Mouse (Mus musculus) lung, embryonic 14.5 days (tissue): ENCODE data around the gene Msx1. TPM values are rescaled to one million over a fixed set of nuclear protein-coding genes. Genes with fewer than 3 reads are reported as not detected.
"Not testable (repeated sequence)": the region's sequence is repeated elsewhere in the genome, so short reads cannot be mapped to it uniquely, and the experiment has no call there.

ENCODE experiments used
- ATAC-seq: fragments of 200-750 bp; cut with Nextera tagmentation; 2 replicates; pipeline ENCODE4 v1.8.0; 2017; ENCODE audit warnings: mild to moderate bottlenecking, moderate TSS enrichment, moderate library complexity; ENCODE audit not compliant: insufficient read depth
- DNase-seq: peaks from one replicate; pipeline ENCODE4 v3.0.0-alpha.2; 2015
- H3K27ac ChIP-seq: fragments of 300-500 bp; sonication (generic); 2 replicates; pipeline ENCODE4 v1.5.1; 2014; ENCODE audit warnings: low read depth, mild to moderate bottlenecking, moderate library complexity
- H3K27me3 ChIP-seq: fragments of 300-500 bp; sonication (generic); 2 replicates; pipeline ENCODE4 v1.6.1; 2014; ENCODE audit warnings: low read length, control low read depth; ENCODE audit not compliant: insufficient read depth
- H3K36me3 ChIP-seq: fragments of 300-500 bp; sonication (generic); 2 replicates; pipeline ENCODE4 v1.6.1; 2014; ENCODE audit warnings: control low read depth; ENCODE audit not compliant: insufficient read depth
- H3K4me1 ChIP-seq: fragments of 300-500 bp; sonication (generic); 2 replicates; pipeline ENCODE4 v1.6.1; 2014; ENCODE audit warnings: antibody characterized with exemption, control low read depth; ENCODE audit not compliant: insufficient read depth
- H3K4me2 ChIP-seq: fragments of 300-500 bp; sonication (generic); 2 replicates; pipeline ENCODE4 v1.6.1; 2014; ENCODE audit warnings: mild to moderate bottlenecking
- H3K4me3 ChIP-seq: fragments of 300-500 bp; sonication (generic); 2 replicates; pipeline ENCODE4 v1.5.1; 2014; ENCODE audit warnings: low read depth, low read length
- H3K9ac ChIP-seq: fragments of 300-500 bp; sonication (generic); 2 replicates; pipeline ENCODE4 v1.6.1; 2014
- H3K9me3 ChIP-seq: fragments of 300-500 bp; sonication (generic); 2 replicates; pipeline ENCODE4 v1.6.1; 2016; ENCODE audit warnings: low read depth, low read length, control low read depth
- CTCF ChIP-seq: IDR thresholded peaks from 2 replicates; pipeline ENCODE4 v1.5.1; 2016; ENCODE audit warnings: antibody characterized with exemption, low read depth
- WGBS: fragments of 180-500 bp; shearing (Covaris S2); extraction: QIAGEN DNeasy Blood & Tissue Kit; methylation state at CpG from one replicate; pipeline ENCODE4 v1.1.7; 2014; 5-methylcytosine and 5-hydroxymethylcytosine counted together
- polyA plus RNA-seq: library from polyadenylated mRNA; unstranded; fragments of >200 nt; fragmentation: Nextera tagmentation; extraction: Ambion mirVana; gene quantifications from 2 replicates; pipeline ENCODE4 v1.2.1, GENCODE M21; 2014

The Msx1 gene
- polyA plus RNA-seq, 1 experiment from 2014 or later = 2.9 TPM

- ATAC-seq = peak; percentile 64
- DNase-seq = peak; percentile 49
- Histone ChIP-seq H3K27me3 (peaks cover 9% of the 10 kb centered on the region), H3K36me3 (no peaks in the 10 kb centered on the region), H3K4me1 (no peaks in the 10 kb centered on the region), H3K27ac (no peak overlapping the region), H3K9ac (no peak overlapping the region), H3K4me2 (no peak overlapping the region), H3K4me3 (no peak overlapping the region), H3K9me3 (no peaks in the 10 kb centered on the region)
- TF ChIP-seq CTCF = no peak
- 32% methylated on average over 6 of the region's 6 CpGs for WGBS
These were observed 29.9 kb upstream of the Msx1 start for GRCm38 (mm10) chr5:37854233-37854632.

GRCm38 (mm10) chr5:37851305-37851982, 27.1 kb upstream of the Msx1 start:
- Histone ChIP-seq H3K4me3 (no peak overlapping the region), H3K4me2 (no peak overlapping the region), H3K4me1 (no peaks in the 10 kb centered on the region), H3K27ac (no peak overlapping the region), H3K9ac (no peak overlapping the region), H3K36me3 (no peaks in the 10 kb centered on the region), H3K9me3 (no peaks in the 10 kb centered on the region), H3K27me3 (peaks cover 9% of the 10 kb centered on the region)
- 40% methylated on average over 15 of the region's 15 CpGs for WGBS
- no peak for TF ChIP-seq CTCF
- no peak for ATAC-seq
- DNase-seq = no peak

GRCm38 (mm10) chr5:37848991-37849719, 24.8 kb upstream of the Msx1 start:
- no peak overlapping the region for H3K4me3 ChIP-seq
- H3K4me2 ChIP-seq = no peak overlapping the region
- no peaks in the 10 kb centered on the region for H3K9me3 ChIP-seq
- no peak overlapping the region for H3K9ac ChIP-seq
- no peak for DNase-seq
- H3K36me3 ChIP-seq = no peaks in the 10 kb centered on the region
- no peak for TF ChIP-seq CTCF
- no peaks in the 10 kb centered on the region for H3K4me1 ChIP-seq
- no peak overlapping the region for H3K27ac ChIP-seq
- no peak for ATAC-seq
- peaks cover 9% of the 10 kb centered on the region for H3K27me3 ChIP-seq
- 31% methylated on average over 8 of the region's 8 CpGs for WGBS

- Histone ChIP-seq H3K27me3 (peaks cover 73% of the 10 kb centered on the region), H3K27ac (no peak overlapping the region), H3K4me2 (no peak overlapping the region), H3K9ac (no peak overlapping the region), H3K36me3 (no peaks in the 10 kb centered on the region), H3K9me3 (no peaks in the 10 kb centered on the region), H3K4me3 (no peak overlapping the region), H3K4me1 (no peaks in the 10 kb centered on the region)
- no peak for TF ChIP-seq CTCF
- ATAC-seq (no peak), DNase-seq (no peak)
- 39% methylated on average over 3 of the region's 3 CpGs for WGBS
These were observed 11.9 kb upstream of the Msx1 start for GRCm38 (mm10) chr5:37836267-37836646.

GRCm38 (mm10) chr5:37835590-37836266, 11.3 kb upstream of the Msx1 start:
- WGBS = 4% methylated on average over 6 of the region's 6 CpGs
- Histone ChIP-seq H3K27me3 (peaks cover 78% of the 10 kb centered on the region), H3K4me3 (no peak overlapping the region), H3K9me3 (no peaks in the 10 kb centered on the region), H3K36me3 (no peaks in the 10 kb centered on the region), H3K4me1 (no peaks in the 10 kb centered on the region), H3K9ac (no peak overlapping the region), H3K4me2 (no peak overlapping the region), H3K27ac (no peak overlapping the region)
- TF ChIP-seq CTCF = no peak
- DNase-seq (no peak), ATAC-seq (no peak)

- Histone ChIP-seq H3K9me3 (no peaks in the 10 kb centered on the region), H3K27me3 (peaks cover 93% of the 10 kb centered on the region), H3K4me3 (no peak overlapping the region), H3K4me2 (no peak overlapping the region), H3K4me1 (no peaks in the 10 kb centered on the region), H3K36me3 (no peaks in the 10 kb centered on the region), H3K9ac (no peak overlapping the region), H3K27ac (no peak overlapping the region)
- DNase-seq = no peak
- TF ChIP-seq CTCF = no peak
- ATAC-seq = no peak
- WGBS = 14% methylated on average over 6 of the region's 6 CpGs
These were observed 8.4 kb upstream of the Msx1 start for GRCm38 (mm10) chr5:37832766-37833165.

- Histone ChIP-seq H3K4me2 (no peak overlapping the region), H3K4me3 (no peak overlapping the region), H3K27me3 (peaks cover 93% of the 10 kb centered on the region), H3K9ac (no peak overlapping the region), H3K36me3 (no peaks in the 10 kb centered on the region), H3K9me3 (no peaks in the 10 kb centered on the region), H3K27ac (no peak overlapping the region), H3K4me1 (no peaks in the 10 kb centered on the region)
- WGBS = 5% methylated on average over 13 of the region's 13 CpGs
- TF ChIP-seq CTCF = no peak
- DNase-seq = no peak
- no peak for ATAC-seq
These were observed 7.6 kb upstream of the Msx1 start for GRCm38 (mm10) chr5:37832031-37832430.

- peaks cover 96% of the 10 kb centered on the region for H3K27me3 ChIP-seq
- 17% methylated on average over 6 of the region's 7 CpGs for WGBS
- H3K4me3 ChIP-seq, H3K27ac ChIP-seq, H3K4me1 ChIP-seq, H3K4me2 ChIP-seq, H3K9me3 ChIP-seq, H3K36me3 ChIP-seq, H3K9ac ChIP-seq, ATAC-seq, DNase-seq: not testable (repeated sequence)
These were observed 6.1 kb upstream of the Msx1 start for GRCm38 (mm10) chr5:37830436-37830835.
